Comparison of ENCODE assay signal across 26 mouse cellular contexts in the genomic region with DNA sequence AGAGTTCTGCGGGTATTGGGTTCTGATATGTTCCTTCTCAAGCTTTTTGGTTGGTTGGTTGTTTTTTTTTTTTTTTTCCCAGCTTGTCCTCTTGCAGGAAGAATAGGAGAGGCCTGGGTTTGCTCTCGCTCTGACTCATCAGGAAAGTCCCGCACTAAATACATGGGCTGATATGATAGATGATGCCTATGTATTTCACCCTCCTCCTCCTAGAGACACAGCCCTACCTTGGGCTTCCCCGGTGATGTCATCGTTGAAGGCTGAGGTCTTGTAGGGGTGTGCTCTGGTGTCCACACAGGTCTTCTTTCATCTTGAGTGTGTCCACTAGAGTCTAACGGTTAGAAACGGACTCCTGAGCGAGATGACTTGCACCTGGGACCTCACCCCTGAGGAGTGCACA. TPM values are rescaled to one million over a fixed set of nuclear protein-coding genes. Genes with fewer than 3 reads are reported as not detected.
A peak's percentile ranks its signal among the peaks of the same experiment; 100 is the strongest.
DNase-seq lines count a peak whose midpoint lies in the region; TF ChIP-seq lines count a peak whose summit lies in the region.
"Had no signal": no experiment of that assay in that cellular context is flagged by ENCODE, and none has a peak within 500 bp of the region (broad histone marks: within the 10 kb centered on the region; RNA-seq: fewer than 3 reads in every experiment).

No protein-coding gene starts in this region.

- no peak for TF ChIP-seq POLR2A in cerebellum, adult 2 months (IDR thresholded peaks at IDR 0.05; ENCODE audit: borderline replicate concordance, insufficient read depth, low read length)

- no peak overlapping the region for H3K27ac ChIP-seq in cerebellum, adult 2 months (ENCODE audit: insufficient read depth, low read length)
- H3K27ac ChIP-seq: embryonic facial prominence, embryonic 12.5 days; embryonic facial prominence, embryonic 15.5 days; forebrain, embryonic 12.5 days; forebrain, embryonic 15.5 days; heart, adult 2 months; heart, embryonic 10.5 days; heart, embryonic 13.5 days; hindbrain, embryonic 14.5 days; hindbrain, postnatal 0 days; intestine, embryonic 15.5 days had no signal

- TF ChIP-seq CTCF in cerebellum, adult 2 months (IDR thresholded peaks at IDR 0.05; ENCODE audit: borderline replicate concordance, insufficient read depth, low read depth, low read length) = no peak

- no peak overlapping the region for H3K4me3 ChIP-seq in cerebellum, adult 2 months (replicated peaks; ENCODE audit: insufficient read depth, low read depth, low read length)
- H3K4me3 ChIP-seq: embryonic facial prominence, embryonic 12.5 days; embryonic facial prominence, embryonic 15.5 days; forebrain, embryonic 12.5 days; forebrain, embryonic 15.5 days; heart, adult 2 months; heart, embryonic 10.5 days; heart, embryonic 13.5 days; intestine, embryonic 15.5 days had no signal

- H3K4me1 ChIP-seq in cerebellum, adult 2 months (ENCODE audit: control insufficient read depth, insufficient read depth, low read length) = no peaks in the 10 kb centered on the region
- H3K4me1 ChIP-seq: embryonic facial prominence, embryonic 12.5 days; embryonic facial prominence, embryonic 15.5 days; forebrain, embryonic 12.5 days; forebrain, embryonic 15.5 days; heart, embryonic 10.5 days; heart, embryonic 13.5 days; intestine, embryonic 15.5 days had no signal

- WGBS in cerebellum, adult 2 months = 94% methylated on average over 8 of the region's 8 CpGs

- DNase-seq in adrenal gland, adult 2 months = peak; percentile 43
- no peak for DNase-seq in adrenal gland, postnatal 10 days
- DNase-seq in 3T3-L1 (ENCODE audit: low read depth, low spot score) = peak; percentile 79
- peak; percentile 53 for DNase-seq in CD4-positive helper T cell, adult 2 months (ENCODE audit: low read depth, low spot score)
- DNase-seq in induced T-regulatory cell, adult 2 months (ENCODE audit: low read depth) = peak; percentile 66
- DNase-seq in layer of hippocampus, postnatal 25 days (ENCODE audit: extremely low spot score in 1 of 2, low spot score in 1 of 2) = no peak
- DNase-seq in cerebellum, adult 2 months = no peak
- DNase-seq: adrenal gland, postnatal 25 days; cerebellum, adult 18-20 months; cerebellum, adult 9-11 months; cerebellum, postnatal 25 days; gastrocnemius, postnatal 10 days; gastrocnemius, postnatal 36 days; heart, adult 2 months; heart, postnatal 14 days; heart, postnatal 4 days; kidney, adult 11 months had no signal

- H3K27me3 ChIP-seq in cerebellum, adult 2 months (ENCODE audit: control insufficient read depth, insufficient read depth, low read length) = no peaks in the 10 kb centered on the region
- H3K27me3 ChIP-seq: embryonic facial prominence, embryonic 12.5 days; embryonic facial prominence, embryonic 15.5 days; forebrain, embryonic 12.5 days; forebrain, embryonic 15.5 days; heart, embryonic 13.5 days; intestine, embryonic 15.5 days had no signal

RNA-seq across cellular contexts. Expression of gene Mtap, which starts 26.7 kb away (rescaled TPM):
- 10 to 100 TPM; 41.9 to 46.2 TPM for total RNA-seq in adrenal gland, adult 2 months (2021)
- polyA plus RNA-seq in adrenal gland, adult 2 months (2012; rRNA removed) = 3.0 and 3.7 TPM in 2 replicates
- total RNA-seq in adrenal gland, postnatal 10 days (2021) = 10 to 100 TPM; 28.0 to 31.0 TPM
- total RNA-seq in layer of hippocampus, postnatal 25 days (2021) = 1 to 10 TPM; 9.2 to 9.8 TPM
- polyA plus RNA-seq in cerebellum, adult 2 months (2012; rRNA removed) = 12.6 and 12.9 TPM in 2 replicates

Comparison
In these comparisons a context has a peak if more than half of its experiments do, and no peak if none do; other contexts are left out.
1. DNase-seq: peak in adrenal gland, adult 2 months (single experiment), 3T3-L1 (single experiment), CD4-positive helper T cell, adult 2 months (single experiment) and induced T-regulatory cell, adult 2 months (single experiment); none in adrenal gland, postnatal 10 days (single experiment), layer of hippocampus, postnatal 25 days (0 of 2) and cerebellum, adult 2 months (0 of 2).